Mouse (Mus musculus) heart, embryonic 16.5 days (tissue): ENCODE results near the gene Lama2. TPM values are rescaled to one million over a fixed set of nuclear protein-coding genes. Genes with fewer than 3 reads are reported as not detected.

ENCODE experiments used
- ATAC-seq: fragments of 200-750 bp; cut with Nextera tagmentation; replicated peaks from 2 replicates; pipeline ENCODE4 v1.8.0; 2017; ENCODE audit warnings: moderate number of reproducible peaks; ENCODE audit not compliant: insufficient read depth, low FRiP score; ENCODE audit errors: extremely low read depth
- H3K27ac ChIP-seq: fragments of 300-500 bp; sonication (generic); 2 replicates; pipeline ENCODE4 v1.5.1; 2014; ENCODE audit warnings: mild to moderate bottlenecking, low read length, control low read depth, moderate library complexity
- H3K27me3 ChIP-seq: fragments of 300-500 bp; sonication (generic); 2 replicates; pipeline ENCODE4 v1.6.1; 2014; ENCODE audit warnings: low read length, mixed read lengths; ENCODE audit not compliant: control insufficient read depth, insufficient read depth
- H3K36me3 ChIP-seq: fragments of 300-500 bp; sonication (generic); 2 replicates; pipeline ENCODE4 v1.6.1; 2014; ENCODE audit not compliant: control insufficient read depth, insufficient read depth
- H3K4me1 ChIP-seq: fragments of 300-500 bp; sonication (generic); 2 replicates; pipeline ENCODE4 v1.6.1; 2014; ENCODE audit warnings: low read length, mixed read lengths; ENCODE audit not compliant: control insufficient read depth, insufficient read depth
- H3K4me2 ChIP-seq: fragments of 300-500 bp; sonication (generic); 2 replicates; pipeline ENCODE4 v1.6.1; 2014; ENCODE audit warnings: low read depth, mild to moderate bottlenecking, control low read depth, low read length
- H3K4me3 ChIP-seq: fragments of 300-500 bp; sonication (generic); 2 replicates; pipeline ENCODE4 v1.5.1; 2014; ENCODE audit warnings: mild to moderate bottlenecking, control low read depth, low read length
- H3K9ac ChIP-seq: fragments of 300-500 bp; sonication (generic); 2 replicates; pipeline ENCODE4 v1.6.1; 2014; ENCODE audit warnings: low read length, control low read depth
- H3K9me3 ChIP-seq: fragments of 300-500 bp; sonication (generic); replicated peaks from 2 replicates; pipeline ENCODE4 v1.6.1; 2016; ENCODE audit warnings: low read length; ENCODE audit not compliant: control insufficient read depth
- WGBS: fragments of 180-500 bp; shearing (Covaris S2); extraction: QIAGEN DNeasy Blood & Tissue Kit; methylation state at CpG from one replicate; pipeline ENCODE4 v1.1.7; 2014; 5-methylcytosine and 5-hydroxymethylcytosine counted together
- polyA plus RNA-seq: library from polyadenylated mRNA; unstranded; fragments of >200 nt; fragmentation: Nextera tagmentation; extraction: Ambion mirVana; gene quantifications from 2 replicates; pipeline ENCODE4 v1.2.1, GENCODE M21; 2015

Gene Lama2
- polyA plus RNA-seq, 1 experiment from 2014 or later: 20.3 TPM

DNA sequence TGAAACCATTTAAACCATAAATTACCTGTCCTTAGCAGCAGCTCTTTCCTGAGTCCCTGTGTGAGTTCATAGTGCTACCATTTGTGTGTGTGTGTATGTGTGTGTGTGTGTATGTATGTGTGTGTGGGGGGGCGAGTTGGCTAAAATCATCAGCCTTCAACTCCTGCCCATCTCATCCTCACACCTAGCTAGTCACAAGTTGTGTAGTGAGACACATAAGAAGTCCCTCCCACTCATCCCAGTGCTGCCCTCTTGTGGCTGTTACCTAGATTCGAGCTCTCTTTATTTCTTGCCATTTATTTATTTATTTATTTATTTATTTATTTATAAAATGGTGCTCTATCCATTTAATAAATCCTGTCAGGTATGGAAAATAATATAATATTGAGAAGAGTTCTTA is 457.2 kb downstream of the Lama2 start:
- no peak for ATAC-seq
- 92% methylated on average over 2 of the region's 2 CpGs for WGBS

DNA sequence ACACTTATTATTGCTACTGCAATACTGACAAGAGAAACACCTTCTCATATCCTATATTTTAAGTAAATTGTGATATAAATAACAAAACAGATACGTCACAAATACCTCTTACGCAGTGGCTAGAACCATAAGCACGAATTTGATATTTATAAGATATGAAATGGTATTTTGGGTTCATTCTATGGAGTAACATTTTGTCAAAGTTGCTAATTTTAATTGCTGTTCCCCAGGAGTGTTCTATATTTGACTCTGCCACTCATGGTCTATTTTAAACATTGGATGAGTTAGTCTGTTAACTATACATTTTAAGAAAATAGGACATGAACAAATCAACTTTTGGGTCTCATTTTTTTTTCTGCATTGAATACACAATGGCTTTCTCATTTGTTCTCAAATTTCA is 469.3 kb downstream of the Lama2 start:
- 80% methylated on average over 3 of the region's 3 CpGs for WGBS
- Histone ChIP-seq H3K4me1 (no peaks in the 10 kb centered on the region), H3K27ac (no peak overlapping the region), H3K4me2 (no peak overlapping the region), H3K27me3 (no peaks in the 10 kb centered on the region), H3K36me3 (no peaks in the 10 kb centered on the region), H3K4me3 (no peak overlapping the region), H3K9me3 (no peaks in the 10 kb centered on the region), H3K9ac (no peak overlapping the region)
- ATAC-seq: no peak

More for the DNA sequence above, 457.2 kb downstream of the Lama2 start:
- H3K9me3 ChIP-seq: no peaks in the 10 kb centered on the region
- H3K36me3 ChIP-seq: no peaks in the 10 kb centered on the region
- H3K9ac ChIP-seq: no peak overlapping the region
- H3K4me3 ChIP-seq: no peak overlapping the region
- H3K4me2 ChIP-seq: no peak overlapping the region
- H3K4me1 ChIP-seq: no peaks in the 10 kb centered on the region
- no peaks in the 10 kb centered on the region for H3K27me3 ChIP-seq
- no peak overlapping the region for H3K27ac ChIP-seq

DNA sequence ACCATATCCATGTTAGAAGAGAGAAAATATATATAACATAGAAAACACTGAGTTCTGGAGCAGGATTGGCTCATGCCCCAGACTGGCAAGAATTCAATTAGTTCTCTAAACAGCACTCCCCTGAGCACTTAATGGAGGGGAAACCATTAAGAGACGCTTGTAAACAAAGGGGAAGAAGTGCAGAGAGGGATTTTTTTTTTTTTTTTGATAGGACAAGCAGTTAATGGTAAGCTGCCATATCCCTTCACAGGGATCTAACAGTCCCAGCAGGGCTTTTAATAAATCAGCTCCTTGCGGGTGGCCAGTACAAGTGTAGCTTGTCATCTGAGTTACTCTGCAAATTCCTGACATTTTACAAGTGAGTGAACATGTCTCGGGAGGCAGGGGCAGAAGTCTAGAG is 479.1 kb downstream of the Lama2 start:
- Histone ChIP-seq H3K9me3 (no peaks in the 10 kb centered on the region), H3K4me1 (peaks cover 7% of the 10 kb centered on the region), H3K27ac (no peak overlapping the region), H3K4me3 (no peak overlapping the region), H3K27me3 (no peaks in the 10 kb centered on the region), H3K36me3 (no peaks in the 10 kb centered on the region), H3K9ac (no peak overlapping the region), H3K4me2 (no peak overlapping the region)
- ATAC-seq: no peak
- 8% methylated on average over 3 of the region's 3 CpGs for WGBS

DNA sequence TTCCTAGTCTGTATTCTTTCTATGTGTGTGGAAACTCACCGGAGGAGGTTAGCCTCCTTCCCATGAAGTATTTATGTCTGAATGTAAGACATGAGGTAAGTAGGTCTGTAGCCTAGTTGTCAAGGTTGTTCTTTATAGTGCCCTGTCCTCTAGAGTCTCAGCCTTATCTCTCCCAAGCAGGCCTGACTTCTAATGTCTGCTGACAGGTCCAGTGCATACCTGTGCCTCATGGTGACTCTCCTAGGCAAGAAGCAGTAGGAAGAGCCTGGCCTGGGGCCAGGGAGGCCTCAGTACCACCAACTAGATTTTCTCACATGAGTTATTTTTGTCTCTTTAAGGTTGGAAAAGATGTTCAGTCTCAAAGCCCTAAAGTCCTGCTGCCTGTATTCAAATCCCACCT is 483.8 kb downstream of the Lama2 start:
- ATAC-seq: no peak; the same call in 1 of the 2 replicates
- 70% methylated on average over 1 of the region's 1 CpGs for WGBS
- H3K36me3 ChIP-seq: no peaks in the 10 kb centered on the region
- H3K27me3 ChIP-seq: no peaks in the 10 kb centered on the region
- H3K4me3 ChIP-seq: no peak overlapping the region
- peaks cover 12% of the 10 kb centered on the region for H3K4me1 ChIP-seq
- H3K9ac ChIP-seq: no peak overlapping the region
- H3K27ac ChIP-seq: no peak overlapping the region; the same call in 1 of the 2 replicates
- H3K9me3 ChIP-seq: no peaks in the 10 kb centered on the region
- no peak overlapping the region for H3K4me2 ChIP-seq

DNA sequence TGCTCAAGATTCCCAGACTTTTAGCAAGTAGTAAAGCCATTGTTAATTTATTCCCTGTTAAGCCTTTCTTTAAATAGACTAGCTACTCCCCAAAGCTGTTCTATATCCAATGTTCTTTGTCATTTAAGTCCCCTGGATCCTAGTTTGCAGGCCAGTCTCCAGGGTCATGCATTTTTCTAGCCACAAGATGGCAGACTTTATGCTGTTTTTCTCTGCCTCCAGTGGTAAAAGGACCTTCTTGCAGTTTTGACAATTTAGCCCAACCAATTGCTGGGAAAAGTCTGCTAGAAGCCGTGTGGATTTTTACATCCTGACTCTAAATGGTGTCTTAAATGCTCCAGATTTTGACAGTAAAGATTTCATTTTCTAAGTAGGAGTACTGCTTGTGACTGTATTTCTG is 486.4 kb downstream of the Lama2 start:
- 7% methylated on average over 1 of the region's 1 CpGs for WGBS
- Histone ChIP-seq H3K27ac (no peak overlapping the region), H3K9ac (no peak overlapping the region), H3K36me3 (no peaks in the 10 kb centered on the region), H3K4me1 (peaks cover 8% of the 10 kb centered on the region), H3K4me2 (no peak overlapping the region), H3K9me3 (no peaks in the 10 kb centered on the region), H3K4me3 (no peak overlapping the region), H3K27me3 (no peaks in the 10 kb centered on the region)
- ATAC-seq: 0 out of 2 replicates have a peak, but pooled peaks have one; percentile 60

DNA sequence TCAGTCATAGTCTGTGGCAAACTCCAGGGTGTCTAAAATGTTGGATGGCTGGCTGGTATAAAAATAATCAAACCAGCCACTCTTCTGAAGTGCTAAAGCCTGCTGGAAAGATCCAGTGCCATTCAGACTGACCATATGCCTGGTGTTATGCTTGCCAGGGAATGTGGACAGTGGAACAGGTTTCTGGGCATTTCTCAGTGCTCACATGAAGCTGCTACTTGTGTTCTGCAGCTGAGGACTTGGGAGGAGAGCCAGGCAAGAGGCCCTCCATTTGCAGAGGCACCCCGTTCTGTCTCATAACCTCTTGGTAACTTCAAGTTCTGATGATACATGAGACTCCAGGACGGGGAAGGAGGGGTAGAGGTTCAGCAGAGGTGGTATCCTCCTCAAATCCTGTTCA is 492.1 kb downstream of the Lama2 start:
- ATAC-seq: peak; percentile 73

DNA sequence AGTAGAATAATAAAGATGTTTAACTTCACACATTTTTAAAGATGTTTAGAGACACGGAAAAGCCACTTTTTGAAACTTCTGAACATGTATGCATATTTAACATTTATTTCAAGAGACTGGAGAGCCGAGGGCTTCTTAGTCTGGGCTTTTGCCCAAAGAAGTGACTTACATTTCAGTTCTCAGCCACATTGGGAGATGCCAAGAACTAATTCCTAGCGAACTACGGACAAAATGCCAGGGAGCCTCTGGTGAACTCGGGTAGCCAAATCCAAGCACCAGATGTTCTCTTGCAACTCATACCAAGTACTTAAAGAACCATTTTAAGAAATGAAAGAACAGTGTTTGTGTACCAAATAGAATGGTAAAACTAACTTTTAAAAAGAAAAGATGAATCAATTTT is 495.8 kb downstream of the Lama2 start:
- Histone ChIP-seq H3K9me3 (no peaks in the 10 kb centered on the region), H3K9ac (no peak overlapping the region), H3K27me3 (no peaks in the 10 kb centered on the region), H3K27ac (no peak overlapping the region), H3K4me1 (peaks cover 15% of the 10 kb centered on the region), H3K36me3 (no peaks in the 10 kb centered on the region), H3K4me2 (no peak overlapping the region), H3K4me3 (no peak overlapping the region)
- WGBS: 71% methylated on average over 5 of the region's 5 CpGs
- ATAC-seq: no peak

More for the DNA sequence above, 492.1 kb downstream of the Lama2 start:
- no peaks in the 10 kb centered on the region for H3K36me3 ChIP-seq
- H3K9me3 ChIP-seq: no peaks in the 10 kb centered on the region
- no peak overlapping the region for H3K9ac ChIP-seq
- no peak overlapping the region for H3K4me3 ChIP-seq
- peaks cover 15% of the 10 kb centered on the region for H3K4me1 ChIP-seq
- 36% methylated on average over 2 of the region's 2 CpGs for WGBS
- peak overlapping the region; percentile 68 for H3K27ac ChIP-seq
- no peak overlapping the region for H3K4me2 ChIP-seq
- H3K27me3 ChIP-seq: no peaks in the 10 kb centered on the region

DNA sequence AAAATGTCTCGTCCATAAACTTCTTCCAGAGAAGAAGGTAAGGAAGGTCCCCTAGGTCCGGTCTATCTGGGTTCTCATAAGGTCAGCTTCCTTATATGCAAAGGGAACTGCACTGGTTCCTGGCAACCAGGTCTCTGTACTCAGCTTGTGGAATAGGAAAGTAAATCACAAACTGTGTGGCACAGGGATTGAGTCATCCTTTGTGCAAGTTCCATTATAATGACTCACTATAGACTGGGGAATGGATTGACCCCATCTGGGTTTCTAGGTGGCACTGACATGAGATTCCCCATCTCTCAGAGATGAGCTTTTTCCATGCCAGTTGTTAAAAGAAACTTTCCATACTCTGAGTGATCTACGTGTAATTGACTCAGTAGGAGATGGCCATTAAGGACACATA is 501.7 kb downstream of the Lama2 start:
- Histone ChIP-seq H3K4me1 (no peaks in the 10 kb centered on the region), H3K4me2 (no peak overlapping the region), H3K4me3 (no peak overlapping the region), H3K27ac (no peak overlapping the region), H3K9me3 (no peaks in the 10 kb centered on the region), H3K36me3 (no peaks in the 10 kb centered on the region), H3K27me3 (no peaks in the 10 kb centered on the region), H3K9ac (no peak overlapping the region)
- WGBS: 78% methylated on average over 3 of the region's 3 CpGs
- ATAC-seq: no peak

DNA sequence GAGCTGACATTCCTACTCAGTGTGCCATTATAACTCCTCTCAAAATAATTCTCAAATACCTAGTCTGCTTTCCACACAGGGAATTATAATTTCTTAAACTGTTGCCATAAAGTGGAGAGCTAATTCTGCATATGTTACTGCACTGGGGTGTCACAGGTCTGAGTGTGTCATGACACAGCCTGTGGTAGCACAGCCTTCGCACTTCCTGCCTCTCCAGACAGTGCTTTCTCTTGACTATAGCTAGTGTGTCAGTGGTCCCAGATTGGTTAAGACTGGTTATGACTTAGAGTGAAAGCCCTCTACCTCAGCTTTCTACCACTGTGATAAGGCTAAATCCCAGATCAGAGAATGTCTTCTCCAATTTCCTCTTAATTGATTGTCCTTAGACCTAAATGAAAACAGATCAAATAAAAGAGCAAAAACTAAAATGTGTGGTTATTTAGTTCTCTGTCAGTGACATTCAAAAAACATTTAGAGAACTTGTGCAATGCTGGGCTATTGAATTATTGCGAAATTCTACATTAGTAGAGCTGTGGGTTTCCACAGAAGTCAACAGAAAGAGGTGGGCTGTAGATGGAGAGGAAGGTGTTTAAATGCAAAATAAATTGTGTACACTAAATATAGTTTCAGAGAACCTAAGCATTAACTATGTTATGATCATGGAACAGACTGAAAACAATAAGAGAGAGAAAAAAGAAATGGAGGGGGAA is 502.5 kb downstream of the Lama2 start:
- H3K27ac ChIP-seq: no peak overlapping the region
- H3K4me2 ChIP-seq: no peak overlapping the region
- H3K9me3 ChIP-seq: no peaks in the 10 kb centered on the region
- H3K4me3 ChIP-seq: no peak overlapping the region
- H3K9ac ChIP-seq: no peak overlapping the region
- no peaks in the 10 kb centered on the region for H3K27me3 ChIP-seq
- no peaks in the 10 kb centered on the region for H3K4me1 ChIP-seq
- H3K36me3 ChIP-seq: no peaks in the 10 kb centered on the region
- ATAC-seq: no peak
- 88% methylated on average over 2 of the region's 2 CpGs for WGBS
